Mouse (Mus musculus): ENCODE measurements around the gene P2ry14.

DNA sequence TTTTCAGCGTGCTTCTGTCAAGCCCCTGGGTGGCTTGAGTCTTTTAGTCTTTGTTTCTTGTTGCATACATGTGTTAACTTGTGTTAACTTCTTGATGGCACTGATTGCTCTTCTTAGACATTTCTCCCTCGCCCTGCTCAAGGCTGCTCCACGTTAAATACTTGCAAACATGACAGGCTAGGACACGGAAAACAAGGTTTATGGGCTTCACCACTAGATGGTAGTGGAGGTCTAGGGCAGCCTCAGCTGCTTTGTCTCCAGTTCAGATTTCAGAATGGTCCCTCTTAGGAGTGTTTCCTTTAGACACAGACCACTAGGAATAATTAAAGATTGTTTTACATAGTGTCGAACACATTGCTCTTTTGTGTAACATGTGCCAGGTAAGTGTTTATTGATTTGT is 21.8 kb upstream of the P2ry14 start:
- TF ChIP-seq CTCF (IDR thresholded peaks at IDR 0.05; ENCODE audit: low read depth, low read length) (peak; percentile 44), POLR2A (IDR thresholded peaks at IDR 0.05; ENCODE audit: extremely low read depth, insufficient read depth, low read length) (no peak)

Data from liver, adult 2 months (tissue).